Mouse (Mus musculus) cerebellum, adult 8-10 months (tissue): ENCODE data around the gene Olfr808.

ENCODE experiments used
- DNase-seq: peaks from one replicate; pipeline ENCODE4 v3.0.0; 2022

The Olfr808 gene

GRCm38 (mm10) chr10:129765182-129765581 is at the start of gene Olfr808:
Gene Olfr808 (plus strand): TSS chr10:129765482.
- no peak for DNase-seq

- DNase-seq: no peak
Measured at GRCm38 (mm10) chr10:129729275-129729674, 36.0 kb upstream of the Olfr808 start, which contains the start of gene Olfr805. Gene Olfr805 (minus strand): TSS chr10:129729375.

- DNase-seq: no peak
Measured at GRCm38 (mm10) chr10:129741821-129742220, 23.5 kb upstream of the Olfr808 start, which contains the start of gene Olfr806. Gene Olfr806 (minus strand): TSS chr10:129741921.

- DNase-seq: no peak
Measured at GRCm38 (mm10) chr10:129757693-129758092, 7.6 kb upstream of the Olfr808 start, which contains the start of gene Olfr807. Gene Olfr807 (minus strand): TSS chr10:129757793.

- no peak for DNase-seq
Measured at GRCm38 (mm10) chr10:129774338-129774737, 9.1 kb downstream of the Olfr808 start, which contains the start of gene Olfr809. Gene Olfr809 (plus strand): TSS chr10:129774638.

- no peak for DNase-seq
Measured at GRCm38 (mm10) chr10:129778123-129778522, 12.8 kb downstream of the Olfr808 start.

GRCm38 (mm10) chr10:129794817-129795216 is 29.5 kb downstream of the Olfr808 start, which contains the start of gene Olfr810:
Gene Olfr810 (minus strand): TSS chr10:129794917.
- DNase-seq: no peak

GRCm38 (mm10) chr10:129804296-129804695 is 39.0 kb downstream of the Olfr808 start, which contains the start of gene Olfr811:
Gene Olfr811 (minus strand): TSS chr10:129804396.
- no peak for DNase-seq
